Mouse (Mus musculus): ENCODE data around the gene Capns1. TPM values are rescaled to one million over a fixed set of nuclear protein-coding genes. Genes with fewer than 3 reads are reported as not detected.
"Not testable (repeated sequence)": the region's sequence is repeated elsewhere in the genome, so short reads cannot be mapped to it uniquely, and the experiment has no call there.

Gene Capns1
- 100 to 1,000 TPM; 205 to 227 TPM for total RNA-seq (2021)
- long read RNA-seq, transcript Capns1-203 (11 exons, 1,429 nt) = major isoform, 9 of 20 reads
- long read RNA-seq, partial matches to known transcripts = 6 of 20 reads
- long read RNA-seq, other reads (novel, unspliced or antisense) = 2 of 20 reads

DNA sequence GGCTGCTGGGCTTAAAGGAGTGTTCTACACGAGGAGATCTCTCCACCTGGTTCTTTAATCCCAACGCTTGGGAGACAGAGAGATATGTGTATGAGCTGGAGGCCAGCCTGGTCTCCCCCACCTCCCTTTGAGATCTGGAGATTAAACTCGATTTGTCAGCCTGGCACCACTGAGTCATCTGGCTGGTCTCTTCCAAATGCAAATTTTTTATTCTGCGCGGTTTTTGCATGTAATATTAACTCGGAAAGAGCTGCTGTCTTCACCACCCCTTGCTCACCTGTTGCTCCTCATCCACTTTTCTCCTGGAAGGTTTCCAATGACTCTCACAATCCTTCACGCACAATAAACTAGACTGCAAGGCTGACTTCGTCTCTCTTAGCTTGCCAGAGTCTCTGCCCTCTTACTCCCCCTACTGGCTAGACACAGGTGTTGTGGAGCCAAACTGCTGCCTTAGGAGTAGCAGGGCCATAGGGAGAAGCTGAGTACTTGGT, at the start of gene Capns1:
Capns1 (minus strand) TSS at position 331 of the 491 bp plus-strand sequence.
- DNase-seq (ENCODE audit: low spot score in 2 of 2) = peak in 1 of 2 experiments; percentile 70

DNA sequence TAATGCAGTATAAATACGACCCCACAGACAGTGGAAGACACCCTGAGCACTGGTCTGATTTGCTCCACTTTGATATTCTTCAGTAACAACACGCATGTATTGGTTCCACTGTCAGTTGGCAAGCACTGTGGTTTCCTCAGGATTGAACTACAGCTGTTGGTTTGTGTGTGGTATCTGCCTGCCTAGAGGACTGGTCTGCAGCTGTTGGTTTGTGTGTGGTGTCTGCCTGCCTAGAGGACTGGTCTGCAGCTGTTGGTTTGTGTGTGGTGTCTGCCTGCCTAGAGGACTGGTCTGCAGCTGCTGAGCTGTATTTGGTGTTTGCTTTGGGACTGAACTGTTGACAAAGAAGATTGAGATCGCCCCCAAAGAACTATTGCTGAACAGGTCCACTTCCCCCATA, 38.8 kb upstream of the Capns1 start:
- DNase-seq (ENCODE audit: low spot score in 2 of 2) = not testable (repeated sequence)

DNA sequence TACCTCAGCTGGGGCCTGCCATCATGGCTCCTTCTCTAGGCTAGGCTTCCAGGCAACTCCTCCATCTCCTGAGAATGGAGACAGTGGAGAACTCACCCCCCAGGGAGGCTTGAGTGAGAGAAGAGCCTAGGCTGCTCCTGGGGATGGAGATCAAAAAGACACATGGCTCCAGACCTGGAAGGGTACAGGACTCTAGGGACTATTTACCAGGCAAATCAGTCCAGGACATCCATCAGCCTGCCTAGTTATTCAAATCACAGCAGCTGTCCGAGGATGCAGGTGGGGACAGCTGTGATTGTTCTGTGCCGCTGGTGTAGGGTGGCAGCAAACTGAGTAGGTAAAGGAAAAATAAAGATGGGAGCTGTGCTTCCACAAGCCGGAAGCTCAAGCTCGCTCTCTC, 37.0 kb upstream of the Capns1 start, which contains the start of gene Ovol3:
Ovol3 (minus strand) TSS at position 101 of the 400 bp plus-strand sequence.
- DNase-seq (ENCODE audit: low spot score in 2 of 2) = no peak

DNA sequence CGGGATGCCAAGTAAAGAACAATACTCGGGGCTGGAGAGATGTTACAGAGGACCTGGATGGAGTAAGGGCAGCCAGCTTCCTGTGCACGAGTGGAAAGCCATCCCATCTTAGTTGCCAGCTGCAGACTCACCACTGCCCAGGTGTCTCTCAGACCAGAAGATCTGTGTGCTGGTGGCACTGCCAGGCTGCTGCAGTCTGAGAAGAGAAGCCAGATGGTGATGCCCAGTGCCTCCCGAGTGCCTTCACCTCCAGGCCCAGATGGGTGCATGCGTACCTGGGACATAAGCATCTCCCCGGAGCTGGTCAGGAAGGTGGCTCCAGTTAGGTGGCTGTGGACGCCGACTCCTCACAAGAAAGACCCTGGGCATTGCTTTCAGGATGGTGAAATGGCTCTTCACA, 36.5 kb upstream of the Capns1 start:
- no peak for DNase-seq (ENCODE audit: low spot score in 2 of 2)

DNA sequence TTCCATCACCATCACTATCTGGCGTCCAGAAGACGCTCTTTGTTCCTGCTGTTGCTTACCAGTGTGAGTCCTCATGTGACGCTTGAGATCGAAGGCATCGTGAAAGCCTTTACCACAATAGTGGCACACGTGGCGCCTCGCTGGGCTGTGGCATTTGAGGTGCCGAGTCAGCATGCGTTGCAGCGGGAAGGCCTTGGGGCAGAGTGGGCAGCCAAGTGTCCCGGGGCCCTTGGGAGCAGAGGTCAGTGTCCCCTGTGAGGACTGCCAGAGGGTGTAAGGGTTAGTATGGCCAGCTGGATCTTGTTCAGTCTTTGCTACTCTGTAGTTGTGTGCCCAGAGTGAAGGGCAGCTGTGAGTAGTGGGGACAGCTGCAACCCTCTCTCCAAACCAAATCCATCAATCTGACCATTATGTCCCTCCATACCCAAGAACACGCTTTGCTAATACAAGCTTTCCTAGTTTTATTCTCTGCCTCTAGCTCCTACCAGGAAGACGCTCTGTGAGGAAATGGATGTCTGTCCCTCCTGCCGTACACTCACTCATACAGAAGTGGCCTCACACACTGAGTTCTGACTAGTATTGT, 35.8 kb upstream of the Capns1 start:
- DNase-seq (ENCODE audit: low spot score in 2 of 2) = no peak

DNA sequence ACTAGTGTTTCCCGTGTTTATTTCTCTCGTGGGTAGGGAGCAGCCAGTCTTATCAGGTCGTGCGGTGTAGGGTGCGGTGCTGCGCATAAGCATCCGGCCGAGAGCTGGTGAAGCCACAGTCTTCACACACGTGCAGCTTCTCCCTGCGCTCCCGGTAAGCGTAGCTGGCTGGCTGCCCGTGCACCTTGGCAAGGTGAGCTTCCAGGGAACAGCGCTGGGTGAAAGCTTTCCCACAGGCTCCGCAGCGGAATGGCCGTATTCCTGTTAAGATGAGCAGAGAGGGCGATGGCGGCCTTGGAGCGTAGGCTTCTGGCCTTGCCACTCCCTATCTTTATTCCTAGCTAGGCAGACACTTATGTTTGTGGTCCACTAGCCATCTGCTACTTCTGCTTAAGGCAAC, 34.8 kb upstream of the Capns1 start:
- no peak for DNase-seq (ENCODE audit: low spot score in 2 of 2)

DNA sequence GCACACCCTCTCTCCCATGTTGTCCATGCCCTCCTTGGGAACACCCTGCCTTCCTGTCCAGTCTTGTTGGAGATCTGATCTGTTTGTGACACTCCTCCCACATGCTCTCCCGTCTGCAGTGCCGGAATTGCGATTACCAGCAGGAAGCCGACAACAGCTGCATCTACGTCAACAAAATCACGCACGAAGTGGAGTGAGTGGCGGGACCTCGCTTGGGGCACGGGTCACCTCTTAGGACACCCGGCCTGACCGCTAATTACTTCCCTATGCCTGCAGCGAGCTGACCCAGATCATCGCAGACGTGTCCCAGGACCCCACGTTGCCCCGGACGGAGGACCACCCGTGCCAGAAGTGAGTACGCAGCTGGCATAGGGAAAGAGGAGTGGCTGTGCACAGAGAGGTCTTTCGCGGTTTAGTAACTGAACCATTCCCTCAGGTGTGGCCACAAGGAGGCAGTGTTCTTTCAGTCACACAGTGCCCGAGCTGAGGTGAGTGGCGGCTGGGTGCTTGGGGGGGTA, 34.1 kb upstream of the Capns1 start:
- peak in 1 of 2 experiments; percentile 34 for DNase-seq (ENCODE audit: low spot score in 2 of 2)

DNA sequence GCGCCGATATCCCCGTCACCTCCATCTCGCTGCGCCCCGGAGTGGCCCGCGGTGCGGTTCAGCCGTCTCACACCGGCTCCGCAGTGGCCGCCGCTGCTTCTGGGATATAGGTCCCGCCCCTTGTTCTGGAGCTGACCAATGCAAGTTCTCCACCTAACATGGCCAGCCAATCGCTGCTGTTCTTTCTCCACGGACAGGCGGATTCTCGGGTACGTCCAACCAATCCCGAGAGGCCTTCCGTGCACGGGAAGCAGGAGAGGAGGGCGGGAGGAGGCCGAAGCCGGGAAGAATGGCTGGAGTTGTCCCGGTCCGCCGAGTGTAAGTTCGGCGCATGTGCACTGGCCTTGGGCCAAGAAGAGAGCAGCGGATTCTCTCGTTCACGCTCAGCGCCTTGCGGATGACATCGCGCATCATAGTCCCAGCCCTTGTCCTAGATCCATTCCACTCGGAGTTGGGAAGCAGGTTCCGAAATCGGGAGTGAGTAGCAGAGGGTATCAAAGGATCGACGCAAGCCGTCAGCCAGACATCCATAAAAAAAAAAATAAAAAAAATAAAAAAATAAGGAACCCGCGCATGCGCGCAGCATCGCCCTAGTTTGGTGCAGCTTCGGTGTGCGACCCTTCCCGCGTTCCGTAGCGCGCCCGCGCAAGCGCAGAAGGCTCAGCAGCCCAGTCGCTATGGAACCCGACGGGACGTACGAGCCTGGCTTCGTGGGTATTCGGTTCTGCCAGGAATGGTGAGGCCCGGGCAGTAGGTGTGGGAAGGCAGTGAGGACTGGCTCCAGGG, 33.3 kb upstream of the Capns1 start, which contains the start of the genes Polr2i and Tbcb:
Polr2i (plus strand) TSS at position 280 of the 786 bp plus-strand sequence.
Tbcb (minus strand) TSS at position 604 of the 786 bp plus-strand sequence.
- DNase-seq (ENCODE audit: low spot score in 2 of 2) = peak; percentile 98 to 99

DNA sequence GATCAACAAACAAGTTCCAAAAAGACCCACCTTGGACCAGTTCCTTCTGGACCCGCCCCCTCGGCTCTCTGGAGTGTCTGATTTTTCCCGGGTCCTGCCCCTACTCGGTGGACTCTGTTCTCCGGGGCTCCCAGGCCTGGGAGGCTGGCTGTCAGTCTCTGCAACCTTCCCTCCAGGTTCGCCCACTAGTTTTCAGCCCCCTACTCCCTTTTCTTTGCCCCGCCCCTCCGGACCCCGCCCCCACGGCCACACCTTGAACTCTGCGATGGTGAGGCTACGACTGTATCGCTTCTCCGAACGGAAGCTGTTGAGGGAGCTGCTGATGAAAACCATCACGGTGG, 32.7 kb upstream of the Capns1 start:
- no peak for DNase-seq (ENCODE audit: low spot score in 2 of 2)

DNA sequence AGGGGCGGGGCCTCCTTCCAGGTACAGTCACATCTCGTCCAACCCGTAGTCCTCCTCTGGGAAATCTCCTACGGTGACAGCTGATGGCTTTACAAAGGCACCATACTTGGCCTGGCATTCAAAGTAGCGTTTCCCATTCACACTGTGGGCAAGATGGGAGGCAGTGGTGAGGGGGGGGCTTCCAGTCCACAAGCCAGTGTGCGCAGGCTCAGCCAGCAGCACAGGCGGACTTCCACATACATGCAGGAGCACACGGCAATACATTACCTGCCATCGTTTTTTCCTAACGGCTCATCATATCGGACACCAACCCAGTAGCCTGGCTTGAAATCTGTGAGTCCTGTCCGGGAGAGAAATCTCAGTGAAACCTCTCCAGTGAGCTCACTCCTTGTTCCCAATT, 25.6 kb upstream of the Capns1 start:
- no peak for DNase-seq (ENCODE audit: low spot score in 2 of 2)

DNA sequence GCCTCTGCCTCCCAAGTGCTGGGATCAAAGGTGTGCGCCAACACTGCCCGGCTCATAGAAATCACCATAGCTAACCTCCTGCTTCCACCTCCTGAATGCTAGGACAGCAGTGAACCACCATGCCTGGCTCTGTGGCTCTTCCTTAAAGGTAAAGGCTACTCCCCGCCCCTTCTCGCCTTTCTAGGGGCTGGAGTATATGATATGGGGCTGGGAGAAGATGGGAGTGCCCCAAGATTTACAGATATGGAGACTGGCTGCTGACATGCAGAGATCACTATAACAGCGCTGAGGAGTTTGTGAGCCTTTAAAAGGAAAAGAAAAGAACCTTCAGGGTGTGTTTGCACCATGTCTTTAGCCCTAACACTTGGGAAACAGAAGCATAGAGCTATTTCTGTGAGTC, 23.6 kb upstream of the Capns1 start:
- no peak for DNase-seq (ENCODE audit: low spot score in 2 of 2)

DNA sequence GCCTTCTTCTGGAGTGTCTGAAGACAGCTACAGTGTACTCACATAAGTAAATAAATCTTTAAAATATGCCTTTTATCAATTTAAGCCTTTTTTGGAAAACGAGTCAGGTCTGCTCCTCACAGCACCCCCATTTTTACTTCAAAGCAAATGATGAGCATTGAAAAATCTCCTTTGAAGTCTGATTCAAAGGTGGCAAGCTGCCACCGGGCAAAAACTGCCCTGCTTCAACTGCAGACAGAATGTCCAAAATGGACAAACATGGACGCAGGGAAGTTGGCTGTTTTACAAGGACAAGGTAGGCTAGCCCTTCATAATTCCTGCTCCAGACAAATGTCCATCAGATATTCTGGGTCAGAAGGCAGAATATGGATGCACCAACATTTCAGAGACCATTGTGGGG, 22.8 kb upstream of the Capns1 start:
- no peak for DNase-seq (ENCODE audit: low spot score in 2 of 2)

DNA sequence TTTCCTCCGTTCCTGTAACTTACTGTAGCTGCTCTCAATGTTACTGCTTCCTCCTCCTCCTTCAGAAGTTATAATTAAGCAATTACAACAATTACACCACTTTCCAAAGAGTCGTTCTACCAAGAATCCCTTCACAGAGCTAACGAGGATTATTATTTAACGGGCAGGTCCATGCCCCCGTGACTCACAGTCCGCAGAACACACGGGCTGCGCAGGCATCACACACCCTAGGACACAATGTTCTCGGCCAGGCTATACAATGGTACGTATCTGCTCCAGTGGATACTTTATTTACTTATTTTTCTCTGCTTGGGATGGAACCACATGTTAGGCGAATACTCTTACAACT, 21.4 kb upstream of the Capns1 start:
- DNase-seq (ENCODE audit: low spot score in 2 of 2) = no peak

DNA sequence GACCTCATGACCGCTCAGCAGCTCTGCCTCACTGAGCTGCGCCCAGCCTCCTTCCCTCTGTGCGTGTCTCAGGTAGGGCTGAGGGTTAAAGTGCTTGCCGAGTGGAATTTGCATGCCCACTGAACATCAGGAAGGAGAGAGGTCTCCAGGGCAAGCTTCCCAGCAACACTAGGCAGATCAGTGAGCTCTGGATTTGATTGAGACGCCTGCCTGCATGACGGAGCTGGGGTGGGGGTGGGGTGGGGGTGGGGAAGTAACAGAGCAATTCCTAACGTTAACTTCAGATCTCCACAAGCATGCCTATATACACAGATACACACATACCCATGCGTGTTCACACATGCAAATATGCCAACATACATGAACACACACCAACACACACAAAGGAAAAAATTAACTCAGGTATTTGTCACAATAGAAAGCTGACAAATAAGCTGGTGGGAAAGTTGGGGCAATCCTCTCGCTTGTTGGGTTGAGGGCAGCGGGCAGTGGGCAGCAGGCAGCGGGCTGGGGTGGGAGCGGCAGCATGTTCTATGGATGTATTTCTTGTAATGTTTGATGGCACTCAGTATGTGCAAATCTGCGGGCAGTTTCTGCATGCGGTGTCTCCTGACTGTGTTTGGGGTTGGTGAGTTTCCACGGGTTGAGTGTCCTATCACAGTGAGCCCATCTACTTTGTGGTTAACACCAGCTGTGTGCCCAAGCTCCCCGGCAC, 20.8 kb upstream of the Capns1 start:
- DNase-seq (ENCODE audit: low spot score in 2 of 2) = peak in 1 of 2 experiments; percentile 52

DNA sequence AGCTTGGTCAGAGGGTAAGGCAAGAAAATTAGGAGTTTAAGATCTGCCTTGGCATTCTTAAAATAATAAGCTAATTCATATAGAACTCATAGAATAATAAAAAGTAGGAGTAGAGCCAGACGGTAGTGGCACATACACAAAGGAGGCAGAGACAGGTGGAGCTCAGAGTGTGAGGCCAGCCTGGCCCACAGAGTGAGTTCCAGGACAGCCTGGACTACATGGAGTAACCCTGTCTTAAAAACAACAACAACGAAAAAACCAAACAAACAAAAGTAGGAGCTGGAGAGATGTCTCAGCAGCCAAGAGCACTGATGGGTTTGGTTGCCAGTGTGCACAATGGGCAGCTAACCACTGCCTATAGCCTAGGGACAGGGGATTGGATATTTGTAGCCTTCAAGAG, 18.7 kb upstream of the Capns1 start:
- DNase-seq (ENCODE audit: low spot score in 2 of 2) = no peak

DNA sequence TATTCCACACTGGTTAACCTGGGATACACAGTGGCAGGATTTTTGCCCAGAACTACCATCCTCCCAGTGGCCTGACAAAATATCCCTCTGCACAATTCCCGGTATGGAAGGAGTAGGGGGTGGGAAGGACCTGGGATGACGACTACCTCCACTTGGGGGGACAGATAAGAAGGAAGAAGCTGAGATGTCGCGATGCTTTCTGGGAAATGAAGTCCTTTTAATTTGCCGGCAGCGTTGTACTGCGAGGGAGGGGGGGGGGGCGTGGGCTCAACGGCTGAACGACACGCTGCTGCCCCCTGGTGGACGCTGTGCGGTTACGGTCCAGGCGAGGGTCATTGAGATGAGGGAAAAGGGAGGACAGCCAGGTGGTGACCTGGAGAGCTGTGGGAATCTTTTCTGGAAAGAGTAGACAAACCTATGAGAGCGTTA, 18.1 kb upstream of the Capns1 start:
- DNase-seq (ENCODE audit: low spot score in 2 of 2) = peak; percentile 43 to 73

DNA sequence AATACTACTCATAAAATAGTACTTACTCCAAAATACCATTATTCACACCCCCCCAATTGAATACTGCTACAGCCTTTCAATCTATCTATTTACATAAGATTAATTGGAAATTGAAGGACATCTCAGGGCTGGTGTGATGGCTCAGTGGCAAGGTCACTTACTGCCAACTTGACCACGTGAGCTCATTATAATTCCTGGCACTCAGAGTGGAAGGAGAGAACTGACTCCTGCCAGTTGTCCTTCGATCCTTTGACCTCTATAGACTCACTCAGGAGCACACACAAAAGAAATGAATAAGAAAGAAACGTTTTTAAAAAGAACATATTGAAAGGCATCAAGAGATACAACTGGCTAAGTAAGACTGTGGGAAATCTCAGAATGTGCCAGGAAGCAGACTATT, 17.3 kb upstream of the Capns1 start:
- DNase-seq (ENCODE audit: low spot score in 2 of 2) = no peak

DNA sequence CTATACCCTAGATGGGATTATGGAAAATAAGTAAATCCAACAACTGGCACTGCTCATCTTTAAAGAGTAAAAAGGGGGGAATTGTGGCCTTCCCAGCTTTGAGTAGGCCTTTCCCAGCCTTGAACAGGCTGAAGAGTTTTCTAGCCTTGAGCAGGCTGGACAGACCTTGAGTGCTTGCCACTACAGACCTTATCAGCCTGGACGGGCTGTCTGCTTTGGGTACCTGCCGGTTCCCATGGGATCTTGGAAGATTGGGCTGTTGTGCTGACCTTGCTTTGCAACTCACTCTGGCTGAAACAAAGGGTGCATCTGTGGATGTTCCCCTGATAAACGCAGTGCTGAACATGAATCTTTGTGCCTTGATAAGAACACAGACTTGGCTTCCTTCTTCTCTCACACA, 15.3 kb upstream of the Capns1 start:
- DNase-seq (ENCODE audit: low spot score in 2 of 2) = no peak

DNA sequence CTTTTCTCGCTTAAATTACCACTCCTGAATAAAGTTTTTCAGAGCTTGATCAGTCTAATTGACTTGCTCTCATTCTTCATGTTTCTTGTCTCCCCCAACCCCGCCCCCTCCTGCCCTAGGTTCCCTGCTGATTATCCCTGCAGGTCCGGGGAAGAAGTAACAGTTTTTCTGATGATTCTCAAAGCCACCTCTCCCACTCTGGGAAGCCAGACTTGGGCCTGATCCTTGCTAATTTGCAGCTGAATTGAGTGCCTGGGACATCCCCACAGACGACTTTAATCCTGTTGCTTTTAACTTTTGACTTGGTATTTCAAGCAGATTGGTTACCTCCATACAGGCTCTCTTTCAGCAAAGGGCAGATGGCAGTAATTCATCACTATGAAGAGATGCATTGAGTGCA, 12.4 kb upstream of the Capns1 start:
- no peak for DNase-seq (ENCODE audit: low spot score in 2 of 2)

DNA sequence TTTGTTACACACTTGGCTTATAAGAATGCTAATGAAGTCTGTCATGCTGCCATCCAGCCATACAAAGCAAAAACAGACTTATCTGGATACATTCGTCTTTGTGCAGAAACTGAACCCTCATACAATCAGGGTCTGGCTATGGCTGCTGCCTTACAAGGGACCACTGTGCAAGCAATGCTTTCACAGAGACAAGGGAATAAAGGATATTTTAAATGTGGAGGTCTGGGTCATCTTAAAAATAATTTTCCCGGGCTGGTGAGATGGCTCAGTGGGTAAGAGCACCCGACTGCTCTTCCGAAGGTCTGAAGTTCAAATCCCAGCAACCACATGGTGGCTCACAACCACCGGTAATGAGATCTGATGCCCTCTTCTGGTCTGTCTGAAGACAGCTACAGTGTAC, 7.8 kb upstream of the Capns1 start:
- not testable (repeated sequence) for DNase-seq (ENCODE audit: low spot score in 2 of 2)

DNA sequence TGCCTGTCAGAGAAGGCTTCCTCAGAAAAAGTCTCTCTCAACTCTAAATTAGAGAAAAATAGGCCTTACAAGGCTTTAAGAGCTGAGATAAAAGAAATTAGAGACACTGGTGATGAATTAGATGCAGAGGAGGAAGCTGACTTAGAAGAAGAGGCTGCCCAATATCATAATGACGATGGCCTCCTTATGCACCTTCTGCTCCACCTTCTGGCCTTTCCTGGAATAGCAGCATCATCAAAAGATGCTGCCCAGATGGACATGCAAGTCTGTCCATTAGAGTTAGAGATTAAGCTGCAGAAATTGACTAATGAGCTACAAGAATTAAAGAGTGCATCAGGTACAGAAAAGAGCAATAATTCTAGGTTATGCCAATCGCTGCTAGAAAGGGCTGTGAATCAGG, 6.8 kb upstream of the Capns1 start:
- DNase-seq (ENCODE audit: low spot score in 2 of 2) = peak in 1 of 2 experiments; percentile 59

DNA sequence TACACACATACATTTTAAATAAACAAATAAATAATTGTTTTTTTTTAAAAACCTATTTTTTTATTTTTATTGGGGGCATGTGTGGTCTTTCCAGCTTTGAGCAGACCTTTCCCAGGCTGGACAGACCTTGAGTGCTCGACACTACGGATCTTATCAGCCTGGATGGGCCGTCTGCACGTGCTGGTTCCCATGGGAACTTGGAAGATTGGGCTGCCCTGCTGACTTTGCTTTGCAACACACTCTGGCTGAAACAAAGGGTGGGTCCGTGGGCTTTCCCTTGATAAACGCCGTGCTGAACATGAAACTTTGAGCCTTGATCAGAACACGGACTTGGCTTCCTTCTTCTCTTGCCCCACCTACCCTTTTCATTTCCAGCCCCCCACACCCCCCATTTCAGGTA, 5.8 kb upstream of the Capns1 start:
- DNase-seq (ENCODE audit: low spot score in 2 of 2) = no peak

Measured in layer of hippocampus, adult 18-20 months (tissue).